Mouse (Mus musculus) stomach, embryonic 14.5 days (tissue): ENCODE data around the gene Ccl25. TPM values are rescaled to one million over a fixed set of nuclear protein-coding genes. Genes with fewer than 3 reads are reported as not detected.

Experiments
- polyA plus RNA-seq: library from polyadenylated mRNA; unstranded; fragments of >200 nt; fragmentation: Nextera tagmentation; extraction: Ambion mirVana; gene quantifications from 2 replicates; pipeline ENCODE4 v1.2.1, GENCODE M21; 2014

Ccl25 gene
- polyA plus RNA-seq, 1 experiment from 2014 or later, result 17.2 TPM

Other genes starting within 250 kb of the Ccl25 start
- not detected in 2 replicates for gene Cd209f, start 219.4 kb upstream of the Ccl25 start, polyA plus RNA-seq
- not detected in 2 replicates for gene Cd209g, start 191.1 kb upstream of the Ccl25 start, polyA plus RNA-seq
- 20.2 and 20.8 TPM in 2 replicates for gene Evi5l, start 158.6 kb upstream of the Ccl25 start, polyA plus RNA-seq
- gene Prr36, start 107.8 kb upstream of the Ccl25 start, polyA plus RNA-seq, result 6.3 and 8.9 TPM in 2 replicates
- 3.5 and 3.6 TPM in 2 replicates for gene Lrrc8e, start 98.4 kb upstream of the Ccl25 start, polyA plus RNA-seq
- 22.0 and 26.0 TPM in 2 replicates for gene Map2k7, start 86.5 kb upstream of the Ccl25 start, polyA plus RNA-seq
- gene Gm49320, start 86.3 kb upstream of the Ccl25 start, polyA plus RNA-seq, result 2.4 and 2.7 TPM in 2 replicates
- gene Tgfbr3l, start 77.0 kb upstream of the Ccl25 start, polyA plus RNA-seq, result 4.9 and 5.3 TPM in 2 replicates
- 57.1 and 61.9 TPM in 2 replicates for gene Snapc2, start 72.1 kb upstream of the Ccl25 start, polyA plus RNA-seq
- 82.9 and 87.4 TPM in 2 replicates for gene Ctxn1, start 65.9 kb upstream of the Ccl25 start, polyA plus RNA-seq
- 80.7 and 81.1 TPM in 2 replicates for gene Timm44, start 49.3 kb upstream of the Ccl25 start, polyA plus RNA-seq
- 224 and 239 TPM in 2 replicates for gene Elavl1, start 203 bp downstream of the Ccl25 start, polyA plus RNA-seq
- 44.6 and 46.2 TPM in 2 replicates for gene Cers4, start 167.8 kb downstream of the Ccl25 start, polyA plus RNA-seq